Mouse (Mus musculus) adrenal gland, postnatal 14 days (tissue): ENCODE data around the gene Pheta1. TPM values are rescaled to one million over a fixed set of nuclear protein-coding genes. Genes with fewer than 3 reads are reported as not detected.

Experiments used
- DNase-seq: peaks from one replicate; pipeline ENCODE4 v3.0.0; 2021; ENCODE audit warnings: mixed read lengths
- microRNA-seq, 2 experiments: library from miRNA; unstranded; fragments of <30 nt; microRNA quantifications; one replicate each; pipeline ENCODE4 v1.2.0; 2021
- total RNA-seq: library from RNA; stranded (reverse); gene quantifications from 2 replicates; pipeline ENCODE4 v1.2.3, GENCODE M21; 2021

Gene Pheta1
- total RNA-seq, 1 experiment from 2014 or later, result 7.1 TPM

- no peak for DNase-seq
Measured at GRCm38 (mm10) chr5:121889819-121890362, 41.1 kb downstream of the Pheta1 start.

GRCm38 (mm10) chr5:121890925-121891324 is 42.1 kb downstream of the Pheta1 start:
- DNase-seq, result no peak

- DNase-seq, result no peak
Measured at GRCm38 (mm10) chr5:121892281-121892680, 43.5 kb downstream of the Pheta1 start.

DNA sequence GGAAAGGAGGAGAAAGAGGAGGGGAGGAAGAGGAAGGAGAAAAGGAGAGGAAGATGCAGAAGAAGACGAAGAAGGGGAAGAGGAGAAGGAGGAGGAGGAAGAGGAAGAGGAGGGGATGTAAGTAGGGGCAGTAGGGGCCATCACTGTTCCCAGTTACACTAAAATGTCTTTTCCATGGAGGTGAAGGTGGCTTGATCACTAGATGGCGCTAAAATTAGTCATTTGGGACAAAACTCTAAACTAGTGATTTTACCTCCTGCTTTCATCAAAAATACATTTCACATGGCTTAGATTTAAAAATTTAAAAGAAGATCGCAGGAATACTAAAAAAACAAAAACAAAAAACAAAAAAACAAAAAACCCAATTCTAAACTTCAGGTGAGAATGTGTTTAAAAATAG is 44.8 kb downstream of the Pheta1 start:
- no peak for DNase-seq

- no peak for DNase-seq
Measured at GRCm38 (mm10) chr5:121894647-121895046, 45.9 kb downstream of the Pheta1 start.

GRCm38 (mm10) chr5:121895117-121895756 is 46.5 kb downstream of the Pheta1 start:
- DNase-seq, result peak; percentile 44

DNA sequence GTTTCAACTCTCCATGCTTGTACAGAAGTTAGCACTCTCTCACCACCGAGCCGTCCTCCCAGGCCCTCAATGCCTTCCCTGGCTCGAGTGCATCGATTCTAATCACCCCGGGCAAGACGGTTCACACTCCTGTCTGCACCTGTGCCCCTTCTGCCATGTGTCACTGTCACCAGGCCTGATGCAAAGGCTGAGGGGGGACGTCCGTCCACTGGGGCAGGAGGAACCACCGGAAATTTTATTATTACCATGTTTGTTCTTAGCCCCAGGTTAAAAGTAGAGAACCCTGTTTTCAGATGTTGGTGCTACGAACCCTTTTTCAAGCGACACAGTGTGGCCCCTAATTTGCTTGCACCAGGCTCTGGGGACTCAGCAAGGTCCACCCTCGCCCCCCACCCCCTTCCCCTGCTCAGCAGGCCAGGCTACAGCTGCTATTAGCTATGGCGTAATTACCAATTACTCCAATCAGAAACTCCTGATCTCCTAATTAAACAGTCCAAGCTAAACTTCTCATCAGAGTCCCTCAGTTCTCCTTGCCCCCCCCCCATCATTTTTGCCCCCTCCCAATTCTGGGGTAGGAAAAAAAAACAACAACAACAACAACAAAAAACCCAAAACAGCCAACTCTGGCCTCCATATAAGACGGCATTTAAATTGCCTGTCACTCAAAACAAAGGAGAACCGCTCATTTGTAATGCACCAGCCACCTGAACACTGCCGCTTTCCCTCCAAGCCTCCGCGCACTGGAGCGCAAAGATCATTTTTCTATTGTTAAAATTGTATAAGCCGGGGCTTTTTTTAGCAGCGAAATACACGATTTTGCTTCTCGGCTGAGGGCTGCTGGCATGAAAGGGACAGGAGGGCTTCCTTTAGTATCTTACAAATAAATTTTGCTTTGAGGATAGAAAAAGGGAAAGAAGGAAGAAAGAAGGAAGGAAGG is 54.3 kb downstream of the Pheta1 start:
- no peak for DNase-seq

Small RNA genes lying within 50 kb of the gene (microRNA-seq; reads per million reads assigned to microRNA genes)
- gene Mir7031, result 1.7 to 2.3 reads per million in 2 experiments

Other genes starting within 250 kb of the Pheta1 start
- 25.1 and 29.1 TPM in 2 replicates for gene Acad12, start 230.0 kb upstream of the Pheta1 start, total RNA-seq
- 36.5 and 41.1 TPM in 2 replicates for gene Acad10, start 188.5 kb upstream of the Pheta1 start, total RNA-seq
- 55.0 and 57.1 TPM in 2 replicates for gene Brap, start 188.4 kb upstream of the Pheta1 start, total RNA-seq
- 170 and 187 TPM in 2 replicates for gene Atxn2, start 137.6 kb upstream of the Pheta1 start, total RNA-seq
- 35.6 and 43.0 TPM in 2 replicates for gene Sh2b3, start 11.3 kb upstream of the Pheta1 start, total RNA-seq
- gene Cux2, start 201.1 kb downstream of the Pheta1 start, total RNA-seq, result 16.6 and 17.7 TPM in 2 replicates